ENCODE assay signal across 18 mouse cellular contexts in the genomic region with DNA sequence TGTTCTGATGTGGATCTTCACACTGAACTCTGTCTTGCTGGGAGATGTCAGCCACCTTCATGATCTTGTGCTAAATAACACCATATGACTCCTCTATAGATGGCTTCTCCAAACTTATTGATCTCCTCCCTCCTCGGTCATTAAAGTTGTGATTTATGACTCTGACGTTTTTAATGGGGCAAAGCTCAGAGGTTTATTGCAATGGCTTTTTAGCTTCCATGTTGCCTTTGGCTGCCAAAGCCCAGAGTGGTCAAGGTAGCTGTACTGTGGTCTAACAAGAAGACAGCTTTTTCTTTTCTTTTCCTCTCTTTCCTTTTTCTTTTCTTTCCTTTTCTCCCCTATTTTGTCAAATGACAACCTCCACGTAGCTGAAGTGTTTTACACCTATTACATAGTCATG. TPM values are rescaled to one million over a fixed set of nuclear protein-coding genes. Genes with fewer than 3 reads are reported as not detected.
A peak's percentile ranks its signal among the peaks of the same experiment; 100 is the strongest.
DNase-seq lines count a peak whose midpoint lies in the region; ATAC-seq and TF ChIP-seq lines count a peak whose summit lies in the region.
"Had no signal": no experiment of that assay in that cellular context is flagged by ENCODE, and none has a peak within 500 bp of the region (broad histone marks: within the 10 kb centered on the region; RNA-seq: fewer than 3 reads in every experiment).

No protein-coding gene starts in this region.

- peak overlapping the region; percentile 83; the same call in 1 of the 2 replicates for H3K27ac ChIP-seq in forebrain, embryonic 10.5 days
- H3K27ac ChIP-seq in forebrain, embryonic 16.5 days (ENCODE audit: low read length) = no peak overlapping the region
- H3K27ac ChIP-seq in kidney, embryonic 16.5 days (ENCODE audit: low read length) = no peak overlapping the region
- H3K27ac ChIP-seq in forebrain, embryonic 14.5 days (ENCODE audit: low read depth, low read length) = no peak overlapping the region
- H3K27ac ChIP-seq in limb, embryonic 14.5 days (replicated peaks; ENCODE audit: low read depth, low read length) = no peak overlapping the region
- H3K27ac ChIP-seq: heart, adult 2 months; stomach, embryonic 15.5 days had no signal

- peaks cover 34% of the 10 kb centered on the region for H3K27me3 ChIP-seq in forebrain, embryonic 10.5 days (ENCODE audit: poor library complexity, severe bottlenecking)
- H3K27me3 ChIP-seq in forebrain, embryonic 16.5 days (replicated peaks; ENCODE audit: control insufficient read depth, insufficient read depth, low read length) = no peaks in the 10 kb centered on the region
- no peaks in the 10 kb centered on the region for H3K27me3 ChIP-seq in kidney, embryonic 16.5 days (ENCODE audit: insufficient read depth, low read length)
- H3K27me3 ChIP-seq in forebrain, embryonic 14.5 days (replicated peaks; ENCODE audit: control insufficient read depth, insufficient read depth, low read length) = no peaks in the 10 kb centered on the region
- H3K27me3 ChIP-seq in limb, embryonic 14.5 days (ENCODE audit: control insufficient read depth, insufficient read depth, low read length) = no peaks in the 10 kb centered on the region
- H3K27me3 ChIP-seq: midbrain, embryonic 15.5 days had no signal

- peaks cover 73% of the 10 kb centered on the region for H3K4me1 ChIP-seq in forebrain, embryonic 10.5 days
- H3K4me1 ChIP-seq in forebrain, embryonic 16.5 days (replicated peaks; ENCODE audit: control insufficient read depth, insufficient read depth, low read length) = peaks cover 36% of the 10 kb centered on the region
- peaks cover 41% of the 10 kb centered on the region for H3K4me1 ChIP-seq in kidney, embryonic 16.5 days (ENCODE audit: insufficient read depth, low read length)
- peaks cover 49% of the 10 kb centered on the region for H3K4me1 ChIP-seq in forebrain, embryonic 14.5 days (ENCODE audit: control insufficient read depth, insufficient read depth, low read length)
- peaks cover 39% of the 10 kb centered on the region for H3K4me1 ChIP-seq in limb, embryonic 14.5 days (ENCODE audit: control insufficient read depth, insufficient read depth, low read length)
- H3K4me1 ChIP-seq: stomach, embryonic 15.5 days had no signal

- 0 out of 2 replicates have a peak, but pooled peaks cover under 1% of the 10 kb centered on the region for H3K9me3 ChIP-seq in forebrain, embryonic 10.5 days
- H3K9me3 ChIP-seq in forebrain, embryonic 16.5 days (ENCODE audit: control insufficient read depth, low read length) = no peaks in the 10 kb centered on the region
- H3K9me3 ChIP-seq in kidney, embryonic 16.5 days (ENCODE audit: low read length) = no peaks in the 10 kb centered on the region
- no peaks in the 10 kb centered on the region for H3K9me3 ChIP-seq in forebrain, embryonic 14.5 days (replicated peaks; ENCODE audit: control insufficient read depth, low read length)
- no peaks in the 10 kb centered on the region for H3K9me3 ChIP-seq in limb, embryonic 14.5 days (ENCODE audit: control insufficient read depth, low read length)
- H3K9me3 ChIP-seq: midbrain, embryonic 15.5 days; neural tube, embryonic 13.5 days; stomach, embryonic 15.5 days had no signal

- H3K4me3 ChIP-seq in forebrain, embryonic 10.5 days = no peak overlapping the region
- H3K4me3 ChIP-seq in forebrain, embryonic 16.5 days (replicated peaks; ENCODE audit: low read length) = no peak overlapping the region
- H3K4me3 ChIP-seq in kidney, embryonic 16.5 days (ENCODE audit: low read length) = no peak overlapping the region
- H3K4me3 ChIP-seq in forebrain, embryonic 14.5 days (ENCODE audit: low read depth, low read length) = no peak overlapping the region
- H3K4me3 ChIP-seq in limb, embryonic 14.5 days (replicated peaks; ENCODE audit: low read length) = no peak overlapping the region
- H3K4me3 ChIP-seq: heart, adult 2 months; midbrain, embryonic 15.5 days; neural tube, embryonic 13.5 days; stomach, embryonic 15.5 days had no signal

- DNase-seq in forebrain, embryonic 10.5 days (ENCODE audit: extremely low spot score, low spot score) = no peak
- DNase-seq in kidney, adult 18-20 months = no peak
- DNase-seq in forebrain, embryonic 14.5 days (ENCODE audit: low spot score) = no peak
- no peak for DNase-seq in limb, embryonic 14.5 days (ENCODE audit: low spot score)
- DNase-seq in cerebellum, postnatal 10 days = no peak
- no peak for DNase-seq in retina, postnatal 1 day
- DNase-seq: adrenal gland, postnatal 10 days; cerebellum, adult 8-10 months; gastrocnemius, postnatal 10 days; heart, adult 2 months; kidney, postnatal 10 days; layer of hippocampus, postnatal 36 days; lung, adult 18-20 months had no signal

- H3K36me3 ChIP-seq in forebrain, embryonic 10.5 days (replicated peaks) = no peaks in the 10 kb centered on the region
- H3K36me3 ChIP-seq in forebrain, embryonic 16.5 days (ENCODE audit: control insufficient read depth, insufficient read depth) = no peaks in the 10 kb centered on the region
- no peaks in the 10 kb centered on the region for H3K36me3 ChIP-seq in kidney, embryonic 16.5 days (ENCODE audit: insufficient read depth, low read length)
- H3K36me3 ChIP-seq in forebrain, embryonic 14.5 days (ENCODE audit: control insufficient read depth, insufficient read depth, low read length) = no peaks in the 10 kb centered on the region
- no peaks in the 10 kb centered on the region for H3K36me3 ChIP-seq in limb, embryonic 14.5 days (ENCODE audit: control insufficient read depth, insufficient read depth, low read length)
- H3K36me3 ChIP-seq: midbrain, embryonic 15.5 days; neural tube, embryonic 13.5 days; stomach, embryonic 15.5 days had no signal

- no peak for ATAC-seq in forebrain, embryonic 16.5 days
- no peak for ATAC-seq in kidney, embryonic 16.5 days (ENCODE audit: low FRiP score, low TSS enrichment)
- ATAC-seq in forebrain, embryonic 14.5 days = 0 out of 2 replicates have a peak, but pooled peaks have one; percentile 1
- ATAC-seq in limb, embryonic 14.5 days (ENCODE audit: low FRiP score, low read depth) = no peak

- H3K4me2 ChIP-seq in forebrain, embryonic 16.5 days (ENCODE audit: low read length) = no peak overlapping the region
- 0 out of 2 replicates have a peak overlapping the region, but pooled peaks have one; percentile 7 for H3K4me2 ChIP-seq in kidney, embryonic 16.5 days (replicated peaks; ENCODE audit: low read depth, low read length)
- H3K4me2 ChIP-seq in forebrain, embryonic 14.5 days (ENCODE audit: low read length) = no peak overlapping the region
- H3K4me2 ChIP-seq in limb, embryonic 14.5 days (replicated peaks; ENCODE audit: low read depth, low read length, severe bottlenecking) = 0 out of 2 replicates have a peak overlapping the region, but pooled peaks have one; percentile 24
- H3K4me2 ChIP-seq: stomach, embryonic 15.5 days had no signal

- WGBS in forebrain, embryonic 10.5 days = 52% methylated on average over 3 of the region's 3 CpGs
- 14% methylated on average over 3 of the region's 3 CpGs for WGBS in forebrain, embryonic 16.5 days
- 8% methylated on average over 3 of the region's 3 CpGs for WGBS in kidney, embryonic 16.5 days
- WGBS in forebrain, embryonic 14.5 days = 11% methylated on average over 3 of the region's 3 CpGs
- WGBS in limb, embryonic 14.5 days = 9% methylated on average over 3 of the region's 3 CpGs

- no peak for TF ChIP-seq POLR2A in limb, embryonic 14.5 days (IDR thresholded peaks at IDR 0.05; ENCODE audit: borderline replicate concordance, extremely low read depth, insufficient read depth, insufficient read length)

- no peak overlapping the region for H3K9ac ChIP-seq in forebrain, embryonic 16.5 days (replicated peaks; ENCODE audit: low read depth, low read length)
- H3K9ac ChIP-seq in kidney, embryonic 16.5 days (replicated peaks; ENCODE audit: low read length) = no peak overlapping the region
- H3K9ac ChIP-seq in forebrain, embryonic 14.5 days (ENCODE audit: low read length) = no peak overlapping the region
- H3K9ac ChIP-seq in limb, embryonic 14.5 days (ENCODE audit: low read depth, low read length, severe bottlenecking) = no peak overlapping the region
- H3K9ac ChIP-seq: midbrain, embryonic 15.5 days; stomach, embryonic 15.5 days had no signal

RNA-seq across cellular contexts. Expression of gene Gas1, which starts 52.1 kb away (rescaled TPM):
- 72.6 and 72.7 TPM in 2 replicates for polyA plus RNA-seq in forebrain, embryonic 10.5 days (2016; fragmentation: Nextera tagmentation; extraction: Ambion mirVana)
- 18.8 and 26.2 TPM in 2 replicates for polyA plus RNA-seq in forebrain, embryonic 16.5 days (2015; fragmentation: Nextera tagmentation; extraction: Ambion mirVana)
- 55.0 and 58.4 TPM in 2 replicates for polyA plus RNA-seq in kidney, embryonic 16.5 days (2015; fragmentation: Nextera tagmentation; extraction: Ambion mirVana)
- 30.5 and 40.6 TPM in 2 replicates for polyA plus RNA-seq in forebrain, embryonic 14.5 days (2014; fragmentation: Nextera tagmentation; extraction: Ambion mirVana)
- 385 and 686 TPM in 2 replicates for polyA plus RNA-seq in limb, embryonic 14.5 days (2012; rRNA removed)
- polyA plus RNA-seq in limb, embryonic 14.5 days (2014; fragmentation: Nextera tagmentation; extraction: Ambion mirVana) = 406 and 517 TPM in 2 replicates

Comparison
In these comparisons a context has a peak if more than half of its experiments do, and no peak if none do; other contexts are left out.
1. H3K4me2 ChIP-seq: peak in kidney, embryonic 16.5 days (single experiment) and limb, embryonic 14.5 days (single experiment); none in forebrain, embryonic 16.5 days (single experiment) and forebrain, embryonic 14.5 days (single experiment).